Mouse (Mus musculus) forebrain, embryonic 12.5 days (tissue): ENCODE data around the gene Rnf182. TPM values are rescaled to one million over a fixed set of nuclear protein-coding genes. Genes with fewer than 3 reads are reported as not detected.

Experiments
- ATAC-seq: fragments of 200-750 bp; cut with Nextera tagmentation; 2 replicates; pipeline ENCODE4 v1.8.0; 2017; ENCODE audit warnings: moderate TSS enrichment; ENCODE audit not compliant: low FRiP score
- H3K27ac ChIP-seq: fragments of 300-500 bp; sonication (generic); 2 replicates; pipeline ENCODE4 v1.5.1; 2016; ENCODE audit warnings: mild to moderate bottlenecking
- H3K27me3 ChIP-seq: fragments of 300-500 bp; sonication (generic); 2 replicates; pipeline ENCODE4 v1.6.1; 2016; ENCODE audit warnings: mild to moderate bottlenecking
- H3K36me3 ChIP-seq: fragments of 300-500 bp; sonication (generic); replicated peaks from 2 replicates; pipeline ENCODE4 v1.6.1; 2016; ENCODE audit warnings: mild to moderate bottlenecking
- H3K4me1 ChIP-seq: fragments of 300-500 bp; sonication (generic); 2 replicates; pipeline ENCODE4 v1.6.1; 2016
- H3K4me2 ChIP-seq: fragments of 300-500 bp; sonication (generic); 2 replicates; pipeline ENCODE4 v1.6.1; 2016; ENCODE audit warnings: mild to moderate bottlenecking, moderate library complexity
- H3K4me3 ChIP-seq: fragments of 300-500 bp; sonication (generic); replicated peaks from 2 replicates; pipeline ENCODE4 v1.5.1; 2016; ENCODE audit warnings: mild to moderate bottlenecking
- H3K9ac ChIP-seq: fragments of 300-500 bp; sonication (generic); 2 replicates; pipeline ENCODE4 v1.6.1; 2016; ENCODE audit warnings: mild to moderate bottlenecking
- H3K9me3 ChIP-seq: fragments of 300-500 bp; sonication (generic); 2 replicates; pipeline ENCODE4 v1.6.1; 2016
- WGBS: fragments of 180-500 bp; shearing (Covaris S2); methylation state at CpG from one replicate; pipeline ENCODE4 v1.1.7; 2016; 5-methylcytosine and 5-hydroxymethylcytosine counted together
- polyA plus RNA-seq: library from polyadenylated mRNA; unstranded; fragments of >200 nt; fragmentation: Nextera tagmentation; extraction: Ambion mirVana; gene quantifications from 2 replicates; pipeline ENCODE4 v1.2.1, GENCODE M21; 2016

Rnf182 gene
- polyA plus RNA-seq, 1 experiment from 2014 or later, result 17.0 TPM

- no peak for ATAC-seq
- H3K9ac ChIP-seq, result no peak overlapping the region
- H3K9me3 ChIP-seq, result no peaks in the 10 kb centered on the region
- H3K27me3 ChIP-seq, result no peaks in the 10 kb centered on the region
- peaks cover 3% of the 10 kb centered on the region; the same call in 1 of the 2 replicates for H3K4me1 ChIP-seq
- H3K27ac ChIP-seq, result no peak overlapping the region
- H3K36me3 ChIP-seq, result no peaks in the 10 kb centered on the region
- no peak overlapping the region for H3K4me3 ChIP-seq
- H3K4me2 ChIP-seq, result no peak overlapping the region
- WGBS, result 79% methylated on average over 3 of the region's 3 CpGs
Observed at GRCm38 (mm10) chr13:43709529-43709928, 94.0 kb downstream of the Rnf182 start.

DNA sequence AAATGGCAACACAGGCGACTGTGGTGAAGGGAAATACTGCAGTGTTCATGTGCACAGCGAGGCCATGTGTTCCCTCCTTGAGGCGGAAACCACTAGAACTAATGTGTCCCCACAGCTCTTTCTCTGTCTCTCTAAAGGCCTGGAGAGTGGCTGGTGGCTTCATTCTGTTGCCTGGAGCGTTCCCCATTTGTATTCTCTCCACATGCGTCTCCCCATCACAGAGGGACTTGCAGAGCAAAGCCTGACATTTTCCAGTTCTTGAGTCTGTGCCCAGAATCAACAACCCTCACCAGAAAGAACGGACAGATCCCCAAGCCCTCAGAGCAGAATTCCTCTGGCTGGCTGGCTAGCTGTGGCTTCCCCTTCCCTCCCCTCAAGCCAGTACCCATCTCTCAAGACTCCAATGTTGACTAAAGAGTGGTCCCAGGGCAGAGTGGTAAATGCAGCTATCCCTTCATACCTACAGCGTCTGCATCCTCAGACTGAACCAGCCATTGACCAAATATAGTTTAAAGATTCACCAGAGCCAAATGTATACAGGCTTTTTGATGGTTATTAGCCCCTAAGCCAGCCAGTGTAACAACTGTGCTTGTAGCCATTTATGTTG, 96.3 kb downstream of the Rnf182 start:
- no peaks in the 10 kb centered on the region for H3K9me3 ChIP-seq
- H3K9ac ChIP-seq, result no peak overlapping the region
- H3K4me1 ChIP-seq, result peaks cover 3% of the 10 kb centered on the region; the same call in 1 of the 2 replicates
- no peaks in the 10 kb centered on the region for H3K27me3 ChIP-seq
- H3K27ac ChIP-seq, result no peak overlapping the region
- WGBS, result 89% methylated on average over 7 of the region's 7 CpGs
- H3K4me2 ChIP-seq, result no peak overlapping the region
- H3K36me3 ChIP-seq, result no peaks in the 10 kb centered on the region
- no peak overlapping the region for H3K4me3 ChIP-seq
- ATAC-seq, result no peak

- Histone ChIP-seq H3K9ac (no peak overlapping the region), H3K9me3 (no peaks in the 10 kb centered on the region), H3K27me3 (no peaks in the 10 kb centered on the region), H3K27ac (no peak overlapping the region), H3K4me3 (no peak overlapping the region), H3K4me2 (no peak overlapping the region), H3K4me1 (peaks cover 3% of the 10 kb centered on the region; the same call in 1 of the 2 replicates), H3K36me3 (no peaks in the 10 kb centered on the region)
- no peak for ATAC-seq
- WGBS, result 84% methylated on average over 6 of the region's 6 CpGs
Observed at GRCm38 (mm10) chr13:43714741-43715140, 99.2 kb downstream of the Rnf182 start.

DNA sequence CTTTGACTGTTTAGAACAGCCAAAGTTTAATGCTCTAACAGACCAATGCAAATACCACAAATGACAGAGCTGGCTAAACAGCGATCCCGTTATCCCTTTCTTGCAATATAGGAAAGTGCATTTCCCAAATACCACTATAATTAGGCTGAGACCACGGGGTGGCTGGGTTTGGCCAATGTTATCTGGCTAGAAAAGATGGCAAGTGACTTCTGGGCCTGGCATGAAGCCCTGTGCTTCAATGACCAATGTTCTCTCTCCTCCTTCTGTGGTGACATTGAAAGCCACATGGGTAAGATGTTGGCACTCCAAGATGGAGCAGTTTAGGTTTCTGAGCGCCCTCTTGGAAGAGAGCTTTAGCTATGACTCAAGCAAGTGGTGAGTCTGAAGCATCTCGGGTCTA, 100.0 kb downstream of the Rnf182 start:
- Histone ChIP-seq H3K9ac (no peak overlapping the region), H3K27me3 (0 out of 2 replicates have a peak, but pooled peaks cover 2% of the 10 kb centered on the region), H3K36me3 (no peaks in the 10 kb centered on the region), H3K4me3 (no peak overlapping the region), H3K9me3 (no peaks in the 10 kb centered on the region), H3K4me1 (peaks cover 3% of the 10 kb centered on the region; the same call in 1 of the 2 replicates), H3K4me2 (no peak overlapping the region), H3K27ac (no peak overlapping the region)
- WGBS, result 88% methylated on average over 5 of the region's 5 CpGs
- no peak for ATAC-seq

GRCm38 (mm10) chr13:43716514-43717036, 101.1 kb downstream of the Rnf182 start:
- H3K36me3 ChIP-seq, result no peaks in the 10 kb centered on the region
- WGBS, result 32% methylated on average over 6 of the region's 6 CpGs
- ATAC-seq, result no peak
- no peak overlapping the region for H3K9ac ChIP-seq
- no peak overlapping the region for H3K4me3 ChIP-seq
- H3K27me3 ChIP-seq, result 0 out of 2 replicates have a peak, but pooled peaks cover 4% of the 10 kb centered on the region
- H3K9me3 ChIP-seq, result no peaks in the 10 kb centered on the region
- H3K27ac ChIP-seq, result no peak overlapping the region
- H3K4me1 ChIP-seq, result peaks cover under 1% of the 10 kb centered on the region; the same call in 1 of the 2 replicates
- H3K4me2 ChIP-seq, result no peak overlapping the region

DNA sequence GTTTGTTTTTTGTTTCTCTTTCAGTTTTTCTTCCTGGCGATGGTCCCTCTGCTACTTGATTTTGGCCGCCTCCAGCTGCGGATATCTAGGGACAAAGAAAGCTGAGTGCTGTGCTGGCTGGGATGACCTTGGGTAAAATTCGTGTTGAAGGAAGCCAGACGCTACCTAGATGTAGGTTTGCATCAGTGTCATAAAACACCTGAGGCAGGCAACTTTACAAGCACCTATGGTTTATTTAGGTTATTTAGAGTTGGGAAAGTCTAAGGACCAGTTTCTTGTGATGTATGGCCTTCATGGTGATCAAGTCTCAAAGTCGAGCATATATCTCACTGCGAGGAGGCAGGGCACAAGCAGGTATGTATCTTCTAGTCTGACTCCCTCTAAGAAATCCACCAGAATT, 102.7 kb downstream of the Rnf182 start:
- 94% methylated on average over 7 of the region's 7 CpGs for WGBS
- H3K36me3 ChIP-seq, result no peaks in the 10 kb centered on the region
- no peak for ATAC-seq

DNA sequence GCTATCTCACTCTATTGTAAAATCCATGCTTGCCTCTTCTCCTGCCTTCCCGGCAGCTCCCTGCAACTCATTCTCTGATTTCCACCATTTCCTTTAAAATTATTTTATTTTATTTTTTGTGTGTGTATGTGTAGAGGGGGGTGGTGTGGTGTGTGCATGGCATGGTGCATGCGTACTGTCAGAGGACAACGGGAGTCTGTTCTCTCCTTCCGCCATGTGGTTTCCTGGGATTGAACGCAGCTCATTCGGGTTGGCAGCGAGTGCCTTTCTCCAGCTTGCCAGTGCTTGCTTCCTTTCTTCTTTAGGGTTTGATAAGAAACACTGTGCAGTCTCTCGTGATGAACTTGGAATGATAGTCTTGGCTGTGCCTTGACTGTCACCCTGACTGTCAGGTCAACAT, 105.0 kb downstream of the Rnf182 start:
- H3K27me3 ChIP-seq, result 0 out of 2 replicates have a peak, but pooled peaks cover 4% of the 10 kb centered on the region
- no peak overlapping the region for H3K27ac ChIP-seq
- no peaks in the 10 kb centered on the region for H3K4me1 ChIP-seq
- 79% methylated on average over 8 of the region's 8 CpGs for WGBS
- H3K9ac ChIP-seq, result no peak overlapping the region
- no peak overlapping the region for H3K4me3 ChIP-seq
- ATAC-seq, result no peak
- no peaks in the 10 kb centered on the region for H3K36me3 ChIP-seq
- H3K9me3 ChIP-seq, result no peaks in the 10 kb centered on the region
- no peak overlapping the region for H3K4me2 ChIP-seq

More for the DNA sequence above, 102.7 kb downstream of the Rnf182 start:
- H3K9me3 ChIP-seq, result no peaks in the 10 kb centered on the region
- no peaks in the 10 kb centered on the region for H3K4me1 ChIP-seq
- H3K4me2 ChIP-seq, result no peak overlapping the region
- H3K9ac ChIP-seq, result no peak overlapping the region
- no peak overlapping the region for H3K27ac ChIP-seq
- H3K27me3 ChIP-seq, result 0 out of 2 replicates have a peak, but pooled peaks cover 4% of the 10 kb centered on the region
- H3K4me3 ChIP-seq, result no peak overlapping the region

Other genes with a start within 250 kb of the Rnf182 start
- gene Nol7, start 217.3 kb upstream of the Rnf182 start, polyA plus RNA-seq, result 238 and 243 TPM in 2 replicates
- 13.4 and 15.6 TPM in 2 replicates for gene Ranbp9, start 134.4 kb upstream of the Rnf182 start, polyA plus RNA-seq
- 11.7 and 11.8 TPM in 2 replicates for gene Mcur1, start 55.5 kb upstream of the Rnf182 start, polyA plus RNA-seq
- gene Cd83, start 169.1 kb downstream of the Rnf182 start, polyA plus RNA-seq, result 3.7 and 3.9 TPM in 2 replicates